Mouse (Mus musculus) G1E (cell line): Measurements from ENCODE around the gene Jtb. TPM values are rescaled to one million over a fixed set of nuclear protein-coding genes. Genes with fewer than 3 reads are reported as not detected.

Experiments used
- ATAC-seq: 2 replicates; pipeline ENCODE4 v1.8.0; 2016; ENCODE audit warnings: mild to moderate bottlenecking; ENCODE audit not compliant: insufficient number of reproducible peaks, poor library complexity, low FRiP score, severe bottlenecking; ENCODE audit errors: extremely low read depth
- DNase-seq: peaks from one replicate; pipeline ENCODE4 v3.0.0; 2012; ENCODE audit warnings: low spot score
- H3K27me3 ChIP-seq: 2 replicates; pipeline ENCODE4 v1.6.1; 2012; ENCODE audit warnings: mild to moderate bottlenecking, low read length, inconsistent platforms; ENCODE audit not compliant: insufficient read depth
- H3K36me3 ChIP-seq: replicated peaks from 2 replicates; pipeline ENCODE3; 2012; ENCODE audit warnings: mild to moderate bottlenecking, inconsistent platforms
- H3K4me1 ChIP-seq: 2 replicates; pipeline ENCODE4 v1.6.1; 2012; ENCODE audit warnings: low read depth, low read length, inconsistent platforms, mixed read lengths; ENCODE audit not compliant: insufficient read depth
- H3K4me3 ChIP-seq: 2 replicates; pipeline ENCODE4 v1.5.1; 2012; ENCODE audit warnings: low read depth, mild to moderate bottlenecking, inconsistent platforms, low read length, moderate library complexity, mixed read lengths
- H3K9me3 ChIP-seq: replicated peaks from 2 replicates; pipeline ENCODE4 v1.6.1; 2012; ENCODE audit warnings: inconsistent platforms
- CTCF ChIP-seq: IDR thresholded peaks from 2 replicates; pipeline ENCODE4 v1.5.1; 2012; ENCODE audit warnings: low read depth, low read length, inconsistent platforms, mixed read lengths
- GATA1 ChIP-seq: IDR thresholded peaks from 2 replicates; pipeline ENCODE4 v1.6.1; 2012; ENCODE audit warnings: borderline replicate concordance, low read length, inconsistent platforms, mixed read lengths
- GATA2 ChIP-seq: IDR thresholded peaks from 2 replicates; pipeline ENCODE4 v1.6.1; 2012; ENCODE audit warnings: low read depth, low read length, inconsistent platforms, borderline replicate concordance
- POLR2AphosphoS5 ChIP-seq: IDR thresholded peaks from 2 replicates; pipeline ENCODE4 v1.6.1; 2012; ENCODE audit warnings: low read depth, low read length, inconsistent platforms; ENCODE audit not compliant: insufficient replicate concordance
- TAL1 ChIP-seq: conservative IDR thresholded peaks from 2 replicates; pipeline ENCODE4 v1.6.1; 2012; ENCODE audit warnings: low read depth, low read length, inconsistent platforms, mixed read lengths
- polyA plus RNA-seq: library from polyadenylated mRNA; stranded (reverse); fragments of >175 nt; gene quantifications from 2 replicates; pipeline ENCODE4 v1.2.3, GENCODE M21; 2012
- total RNA-seq, 2 experiments: library from RNA; stranded (forward) in 1 of 2; stranded (reverse) in 1 of 2; fragments of 200-1000 nt in 1 of 2; fragments of >200 nt in 1 of 2; fragmentation: Nextera tagmentation in 1 of 2; gene quantifications; 2 replicates each; pipeline ENCODE4 v1.2.3; 2014 to 2017

The Jtb gene
- total and polyA plus RNA-seq, 3 experiments, result 38.8 to 73.6 (median 40.9) TPM

- TF ChIP-seq POLR2AphosphoS5 (no peak), CTCF (no peak), GATA2 (no peak), GATA1 (no peak), TAL1 (no peak)
- no peak for DNase-seq
- ATAC-seq, result no peak
- no peaks in the 10 kb centered on the region for H3K27me3 ChIP-seq
- peaks cover 74% of the 10 kb centered on the region for H3K36me3 ChIP-seq
- peak overlapping the region; percentile 46; the same call in 1 of the 2 replicates for H3K4me3 ChIP-seq
- H3K4me1 ChIP-seq, result peaks cover 58% of the 10 kb centered on the region
- no peaks in the 10 kb centered on the region for H3K9me3 ChIP-seq
These were observed 36.8 kb downstream of the Jtb start for GRCm38 (mm10) chr3:90268190-90268589.

GRCm38 (mm10) chr3:90268971-90269370 is 37.6 kb downstream of the Jtb start:
- TF ChIP-seq POLR2AphosphoS5 (no peak), CTCF (no peak), GATA2 (no peak), TAL1 (no peak), GATA1 (no peak)
- DNase-seq (no peak), ATAC-seq (no peak)
- no peak overlapping the region for H3K4me3 ChIP-seq
- H3K27me3 ChIP-seq, result no peaks in the 10 kb centered on the region; the same call in 1 of the 2 replicates
- peaks cover 51% of the 10 kb centered on the region for H3K4me1 ChIP-seq
- H3K36me3 ChIP-seq, result peaks cover 74% of the 10 kb centered on the region
- no peaks in the 10 kb centered on the region for H3K9me3 ChIP-seq

GRCm38 (mm10) chr3:90270784-90271183 is 39.4 kb downstream of the Jtb start:
- no peak for ATAC-seq
- Histone ChIP-seq H3K27me3 (no peaks in the 10 kb centered on the region; the same call in 1 of the 2 replicates), H3K9me3 (no peaks in the 10 kb centered on the region), H3K4me1 (peaks cover 45% of the 10 kb centered on the region), H3K36me3 (peaks cover 84% of the 10 kb centered on the region), H3K4me3 (no peak overlapping the region)
- TF ChIP-seq TAL1 (no peak), GATA1 (no peak), GATA2 (no peak), CTCF (no peak), POLR2AphosphoS5 (no peak)
- no peak for DNase-seq

- Histone ChIP-seq H3K36me3 (peaks cover 97% of the 10 kb centered on the region), H3K4me3 (no peak overlapping the region), H3K9me3 (no peaks in the 10 kb centered on the region), H3K27me3 (no peaks in the 10 kb centered on the region; the same call in 1 of the 2 replicates), H3K4me1 (peaks cover 32% of the 10 kb centered on the region)
- ATAC-seq (no peak), DNase-seq (no peak)
- TF ChIP-seq CTCF, result no peak
- no peak for TF ChIP-seq GATA1
- TF ChIP-seq TAL1, result no peak
- no peak for TF ChIP-seq POLR2AphosphoS5
- TF ChIP-seq GATA2, result no peak
These were observed 40.8 kb downstream of the Jtb start for GRCm38 (mm10) chr3:90272170-90272569.

GRCm38 (mm10) chr3:90273855-90274254 is 42.5 kb downstream of the Jtb start:
- H3K4me3 ChIP-seq, result no peak overlapping the region
- peaks cover 15% of the 10 kb centered on the region for H3K4me1 ChIP-seq
- no peaks in the 10 kb centered on the region for H3K9me3 ChIP-seq
- no peaks in the 10 kb centered on the region; the same call in 1 of the 2 replicates for H3K27me3 ChIP-seq
- ATAC-seq, result no peak
- TF ChIP-seq CTCF (no peak), GATA1 (no peak), TAL1 (no peak), GATA2 (no peak), POLR2AphosphoS5 (no peak)
- H3K36me3 ChIP-seq, result peaks cover 97% of the 10 kb centered on the region
- no peak for DNase-seq

GRCm38 (mm10) chr3:90275286-90275685 is 43.9 kb downstream of the Jtb start:
- Histone ChIP-seq H3K9me3 (no peaks in the 10 kb centered on the region), H3K4me1 (peaks cover 6% of the 10 kb centered on the region; the same call in 1 of the 2 replicates), H3K4me3 (no peak overlapping the region), H3K27me3 (no peaks in the 10 kb centered on the region; the same call in 1 of the 2 replicates), H3K36me3 (peaks cover 98% of the 10 kb centered on the region)
- ATAC-seq (no peak), DNase-seq (no peak)
- TF ChIP-seq POLR2AphosphoS5 (no peak), TAL1 (no peak), GATA2 (no peak), GATA1 (no peak), CTCF (no peak)

GRCm38 (mm10) chr3:90276858-90277257 is 45.5 kb downstream of the Jtb start:
- DNase-seq (no peak), ATAC-seq (no peak)
- Histone ChIP-seq H3K9me3 (no peaks in the 10 kb centered on the region), H3K27me3 (no peaks in the 10 kb centered on the region; the same call in 1 of the 2 replicates), H3K4me1 (peaks cover 6% of the 10 kb centered on the region; the same call in 1 of the 2 replicates), H3K4me3 (no peak overlapping the region), H3K36me3 (peaks cover 98% of the 10 kb centered on the region)
- TF ChIP-seq POLR2AphosphoS5 (no peak), TAL1 (no peak), GATA2 (no peak), GATA1 (no peak), CTCF (no peak)
